Mouse (Mus musculus) T-helper 1 cell (primary cell): Measurements from ENCODE around the gene Tfdp1.

Experiments used
- in situ Hi-C: fragments of 300-600 bp; cut with MboI, MseI; formaldehyde crosslinking; loops from one replicate; pipeline ENCODE4 v1.15.1; 2025; ENCODE audit warnings: high pct_unique_total_duplicates

Gene Tfdp1

DNA sequence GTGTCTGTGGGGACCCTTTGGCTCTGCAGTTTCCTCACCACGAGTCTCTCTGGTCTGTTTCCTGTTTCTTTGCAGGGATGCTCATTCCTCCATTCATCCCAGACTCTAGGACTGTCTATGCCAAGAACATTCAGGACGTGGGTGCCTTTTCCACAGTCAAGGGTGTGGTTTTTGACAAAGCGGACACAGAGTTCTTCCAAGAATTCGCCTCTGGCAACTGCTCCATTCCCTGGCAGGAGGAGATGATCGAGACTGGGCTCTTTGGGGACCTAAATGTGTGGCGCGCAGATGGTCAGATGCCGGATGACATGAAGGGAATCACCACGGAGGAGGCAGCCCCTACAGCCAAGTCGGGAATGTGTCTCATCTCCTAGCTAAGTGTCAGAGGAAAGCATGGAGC, 77.3 kb downstream of the Tfdp1 start:
- in situ Hi-C loops = no loop called here

DNA sequence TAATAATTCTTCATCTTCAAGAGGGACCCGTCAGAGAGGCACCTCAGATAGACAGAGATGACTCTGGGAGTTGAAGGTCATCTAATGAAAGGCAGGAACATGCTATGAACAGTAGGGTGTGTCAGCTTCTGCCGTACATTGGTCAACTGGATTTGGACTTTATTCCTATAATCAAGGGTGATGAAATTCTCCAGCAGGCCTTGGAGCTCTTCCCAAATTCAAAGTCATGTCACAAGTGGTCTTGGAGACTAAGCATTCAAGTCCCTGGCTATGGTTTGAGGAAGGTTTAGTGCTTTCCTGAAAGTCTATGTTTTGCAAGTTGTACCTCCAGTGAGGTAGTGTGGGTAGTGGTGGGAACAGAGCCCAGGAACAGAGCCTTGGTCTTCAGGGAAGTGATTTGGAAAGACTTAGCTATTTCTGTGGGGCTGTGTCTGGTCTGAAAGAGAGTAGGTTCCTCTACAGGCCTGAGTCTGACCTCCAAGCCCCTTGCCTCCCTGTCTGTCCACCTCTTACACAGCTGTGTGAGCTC, 80.6 kb downstream of the Tfdp1 start:
- in situ Hi-C loops = no loop called here

DNA sequence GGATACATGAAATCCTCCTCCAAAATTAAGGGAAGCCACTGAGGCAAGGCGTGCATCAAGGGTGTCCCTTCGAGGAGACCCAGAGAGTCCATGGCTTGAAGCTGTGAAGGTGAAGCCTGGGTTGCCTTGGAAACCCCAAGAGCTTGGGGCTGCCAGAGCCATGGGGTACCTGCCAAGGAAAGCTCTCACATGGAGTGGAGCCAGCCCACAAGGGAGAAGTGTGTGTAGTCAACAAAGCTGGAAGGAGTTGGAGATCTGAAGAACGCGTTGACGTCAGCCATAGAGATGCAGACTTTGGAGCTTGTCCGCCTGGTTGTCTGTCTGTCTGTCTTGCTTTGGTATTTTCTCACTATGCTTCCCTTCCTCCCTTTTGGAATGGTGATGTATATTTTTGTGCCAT, 82.4 kb downstream of the Tfdp1 start:
- in situ Hi-C loops = loop anchor here (5.0 kb wide), 1 partner anchor 336 kb away; the partner anchor contains the start of gene Cdc16

DNA sequence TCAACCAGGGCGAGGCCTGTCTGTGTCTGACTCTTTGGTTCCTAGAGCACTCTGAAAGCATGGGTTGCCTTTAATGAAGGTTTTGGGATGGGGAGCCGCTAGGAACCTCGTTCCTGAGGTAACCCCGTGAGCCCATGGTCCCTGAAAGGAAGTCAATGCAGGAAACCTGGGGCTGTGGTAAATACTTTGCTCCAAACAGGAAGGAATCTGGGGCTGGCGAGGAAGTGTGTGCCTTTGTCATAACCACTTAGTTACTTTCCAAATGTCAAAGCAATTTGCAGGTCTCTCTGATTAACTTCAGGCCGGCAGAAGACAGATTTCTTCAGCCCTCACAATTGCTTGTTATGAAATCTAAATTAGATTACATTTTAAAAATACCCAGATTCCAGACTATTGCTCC, 88.8 kb downstream of the Tfdp1 start:
- in situ Hi-C loops = no loop called here
